Mouse (Mus musculus) thymus, adult 2 months (tissue): ENCODE measurements at regions not wholly inside any gene's neighbourhood (a gene's known extent, or its start where the extent isn't known, plus 50 kb on each side); places are given as distances from the start of the nearest gene placed in this dataset.

Source experiments
- DNase-seq: peaks from one replicate; pipeline ENCODE4 v3.0.0; 2021
- H3K27ac ChIP-seq: fragments of 200-500 bp; 2 replicates; pipeline ENCODE4 v1.5.1; 2012; ENCODE audit warnings: low read length, control low read depth; ENCODE audit not compliant: control insufficient read depth, insufficient read depth
- H3K27me3 ChIP-seq: fragments of 200-500 bp; 2 replicates; pipeline ENCODE4 v1.6.1; 2012; ENCODE audit warnings: mild to moderate bottlenecking, low read length, moderate library complexity, mixed read lengths; ENCODE audit not compliant: control insufficient read depth, insufficient read depth
- H3K36me3 ChIP-seq: fragments of 200-500 bp; 2 replicates; pipeline ENCODE4 v1.6.1; 2012; ENCODE audit warnings: mild to moderate bottlenecking, low read length, moderate library complexity; ENCODE audit not compliant: control insufficient read depth, insufficient read depth
- H3K4me1 ChIP-seq: fragments of 200-500 bp; replicated peaks from 2 replicates; pipeline ENCODE4 v1.6.1; 2012; ENCODE audit warnings: low read length; ENCODE audit not compliant: control insufficient read depth, insufficient read depth
- H3K4me3 ChIP-seq: fragments of 200-500 bp; 2 replicates; pipeline ENCODE4 v1.5.1; 2012; ENCODE audit warnings: mild to moderate bottlenecking, low read length, control low read depth, moderate library complexity; ENCODE audit not compliant: control insufficient read depth, insufficient read depth
- CTCF ChIP-seq: fragments of 200-500 bp; IDR thresholded peaks from 2 replicates; pipeline ENCODE4 v1.5.1; 2012; ENCODE audit warnings: mild to moderate bottlenecking, control low read depth, low read length, moderate library complexity, borderline replicate concordance; ENCODE audit not compliant: control insufficient read depth, poor library complexity, insufficient read depth; ENCODE audit errors: extremely low read depth
- POLR2A ChIP-seq: fragments of 200-500 bp; IDR thresholded peaks from 2 replicates; pipeline ENCODE4 v1.6.1; 2012; ENCODE audit warnings: mild to moderate bottlenecking, low read length, control low read depth, moderate library complexity; ENCODE audit not compliant: control insufficient read depth, poor library complexity, insufficient read depth; ENCODE audit errors: extremely low read depth
- WGBS: fragments of 180-500 bp; shearing (Covaris S2); methylation state at CpG from one replicate; pipeline ENCODE4 v1.1.7; 2018; 5-methylcytosine and 5-hydroxymethylcytosine counted together

- no peaks in the 10 kb centered on the region for H3K36me3 ChIP-seq
- no peak overlapping the region for H3K4me3 ChIP-seq
- H3K27ac ChIP-seq: no peak overlapping the region
- TF ChIP-seq POLR2A (no peak), CTCF (no peak)
- WGBS: 81% methylated on average over 23 of the region's 23 CpGs
- DNase-seq: no peak
- H3K27me3 ChIP-seq: no peaks in the 10 kb centered on the region
- H3K4me1 ChIP-seq: no peaks in the 10 kb centered on the region
Observed at GRCm38 (mm10) chr8:92231326-92232225, 125.8 kb upstream of the Irx5 start.

GRCm38 (mm10) chr8:92229526-92229925 lies 127.9 kb upstream of the Irx5 start:
- Histone ChIP-seq H3K27me3 (no peaks in the 10 kb centered on the region), H3K4me3 (no peak overlapping the region), H3K4me1 (no peaks in the 10 kb centered on the region), H3K27ac (no peak overlapping the region), H3K36me3 (no peaks in the 10 kb centered on the region)
- WGBS: 95% methylated on average over 2 of the region's 2 CpGs
- no peak for DNase-seq
- TF ChIP-seq POLR2A: no peak
- TF ChIP-seq CTCF: no peak

- DNase-seq: no peak
- H3K27ac ChIP-seq: no peak overlapping the region
- H3K4me1 ChIP-seq: no peaks in the 10 kb centered on the region
- no peak overlapping the region for H3K4me3 ChIP-seq
- H3K36me3 ChIP-seq: no peaks in the 10 kb centered on the region
- no peaks in the 10 kb centered on the region for H3K27me3 ChIP-seq
- 96% methylated on average over 3 of the region's 3 CpGs for WGBS
- TF ChIP-seq CTCF (no peak), POLR2A (no peak)
Observed at GRCm38 (mm10) chr8:92224929-92225328, 132.5 kb upstream of the Irx5 start.

GRCm38 (mm10) chr8:92222992-92223391 lies 134.4 kb upstream of the Irx5 start:
- DNase-seq: no peak
- Histone ChIP-seq H3K27me3 (no peaks in the 10 kb centered on the region), H3K36me3 (no peaks in the 10 kb centered on the region), H3K4me1 (no peaks in the 10 kb centered on the region), H3K27ac (no peak overlapping the region), H3K4me3 (no peak overlapping the region)
- 71% methylated on average over 3 of the region's 3 CpGs for WGBS
- TF ChIP-seq CTCF (no peak), POLR2A (no peak)

DNA sequence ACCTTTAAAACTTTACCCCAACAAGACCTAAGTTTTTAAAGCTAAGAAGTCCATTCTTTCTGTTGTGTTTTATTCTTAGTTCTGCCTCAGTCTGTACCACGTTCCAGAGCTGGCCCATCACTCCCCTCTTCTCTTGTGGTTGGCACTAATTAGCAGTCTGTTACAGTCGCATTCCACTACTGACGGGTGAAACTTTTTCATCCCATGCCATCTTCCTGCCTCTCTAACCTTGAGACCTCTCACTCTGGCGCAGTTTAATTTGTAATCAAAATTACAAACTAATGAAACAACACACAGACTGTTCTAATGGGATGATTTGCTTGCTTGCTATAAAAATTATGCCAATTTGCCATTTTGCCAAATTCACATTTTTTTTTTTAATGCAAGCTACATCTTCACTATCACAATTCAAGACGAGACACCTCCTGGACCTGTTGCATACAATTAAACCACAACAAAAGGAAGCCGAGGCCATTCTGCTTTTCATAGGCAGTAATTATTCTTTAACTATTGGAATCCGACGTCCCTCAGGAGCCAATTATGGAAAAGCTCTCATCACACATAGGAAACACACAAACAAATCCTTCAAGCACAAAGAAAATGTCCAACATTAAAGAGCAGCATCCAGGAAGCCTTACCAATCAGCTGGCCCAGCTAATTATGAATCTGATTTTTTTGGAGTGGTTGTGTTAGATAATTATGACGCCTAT lies 138.1 kb upstream of the Irx5 start:
- H3K4me1 ChIP-seq: no peaks in the 10 kb centered on the region
- no peaks in the 10 kb centered on the region for H3K27me3 ChIP-seq
- no peak overlapping the region for H3K27ac ChIP-seq
- TF ChIP-seq POLR2A (no peak), CTCF (no peak)
- no peaks in the 10 kb centered on the region for H3K36me3 ChIP-seq
- DNase-seq: no peak
- H3K4me3 ChIP-seq: no peak overlapping the region
- 87% methylated on average over 9 of the region's 9 CpGs for WGBS

GRCm38 (mm10) chr8:92217521-92217920 lies 139.9 kb upstream of the Irx5 start:
- WGBS: 82% methylated on average over 2 of the region's 2 CpGs
- no peak for DNase-seq
- H3K36me3 ChIP-seq: no peaks in the 10 kb centered on the region
- H3K27me3 ChIP-seq: no peaks in the 10 kb centered on the region
- TF ChIP-seq CTCF: no peak
- no peak for TF ChIP-seq POLR2A
- no peaks in the 10 kb centered on the region for H3K4me1 ChIP-seq
- no peak overlapping the region for H3K27ac ChIP-seq
- no peak overlapping the region for H3K4me3 ChIP-seq
